Mouse (Mus musculus): ENCODE data around the gene Epn1. TPM values are rescaled to one million over a fixed set of nuclear protein-coding genes. Genes with fewer than 3 reads are reported as not detected.

Gene Epn1
- polyA plus RNA-seq, 1 experiment from 2014 or later: 54.5 TPM

DNA sequence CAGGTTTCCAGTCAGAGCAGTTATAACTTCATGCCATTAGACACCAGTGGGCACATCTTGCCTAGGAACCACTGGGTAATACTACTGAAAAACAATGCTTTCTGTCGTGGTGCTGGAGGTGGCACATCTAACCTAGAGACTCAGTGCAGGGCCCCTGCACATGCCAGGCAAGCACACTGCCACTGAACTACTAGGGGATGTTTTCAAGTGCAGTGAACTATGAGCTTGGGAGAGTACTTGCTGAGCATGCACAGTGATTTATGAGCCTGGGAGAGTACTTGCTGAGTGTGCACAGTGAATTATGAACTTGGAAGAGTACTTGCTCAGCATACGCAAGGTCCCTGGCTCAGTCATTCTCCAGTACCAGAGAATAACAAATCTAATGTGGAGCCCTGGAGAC, 22.5 kb downstream of the Epn1 start:
- no peak overlapping the region for H3K4me3 ChIP-seq (replicated peaks)
- H3K9ac ChIP-seq: no peak overlapping the region
- peaks cover 12% of the 10 kb centered on the region for H3K36me3 ChIP-seq
- no peak overlapping the region for H3K4me2 ChIP-seq
- no peaks in the 10 kb centered on the region for H3K9me3 ChIP-seq
- WGBS: 83% methylated on average over 2 of the region's 2 CpGs
- no peak overlapping the region for H3K27ac ChIP-seq
- no peak for ATAC-seq (ENCODE audit: insufficient read depth, low FRiP score, low read depth)
- H3K27me3 ChIP-seq (replicated peaks): no peaks in the 10 kb centered on the region
- no peaks in the 10 kb centered on the region for H3K4me1 ChIP-seq

- H3K27me3 ChIP-seq (replicated peaks): no peaks in the 10 kb centered on the region
- no peak overlapping the region for H3K4me3 ChIP-seq (replicated peaks)
- no peaks in the 10 kb centered on the region for H3K4me1 ChIP-seq
- H3K36me3 ChIP-seq: no peaks in the 10 kb centered on the region
- WGBS: 74% methylated on average over 4 of the region's 4 CpGs
- no peak overlapping the region for H3K9ac ChIP-seq
- H3K9me3 ChIP-seq: no peaks in the 10 kb centered on the region
- H3K27ac ChIP-seq: no peak overlapping the region
- H3K4me2 ChIP-seq: no peak overlapping the region
- ATAC-seq (ENCODE audit: insufficient read depth, low FRiP score, low read depth): no peak
Observed at GRCm38 (mm10) chr7:5108272-5108671, 28.2 kb downstream of the Epn1 start.

DNA sequence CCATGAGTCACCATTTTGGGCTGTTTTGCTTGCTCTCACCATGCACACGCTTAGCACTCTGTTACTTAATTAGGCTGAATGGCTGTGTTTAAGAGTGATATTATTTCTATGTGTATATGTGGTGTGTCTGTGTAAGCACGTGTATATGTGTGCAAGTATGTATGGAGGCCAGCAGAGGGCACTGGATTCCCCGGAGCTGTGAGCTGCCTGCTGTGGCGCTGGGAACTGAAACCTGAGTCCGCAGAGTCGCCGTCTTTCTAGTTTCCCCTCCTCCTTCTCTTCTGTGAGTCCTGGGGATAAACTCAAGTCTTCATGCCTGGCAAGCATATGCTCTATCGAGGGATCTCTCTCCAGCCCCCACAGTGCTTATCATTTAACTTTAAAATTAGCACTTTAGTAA, 29.3 kb downstream of the Epn1 start:
- Histone ChIP-seq H3K27me3 (replicated peaks) (no peaks in the 10 kb centered on the region), H3K9ac (no peak overlapping the region), H3K4me2 (no peak overlapping the region), H3K36me3 (no peaks in the 10 kb centered on the region), H3K27ac (no peak overlapping the region), H3K4me1 (no peaks in the 10 kb centered on the region), H3K9me3 (no peaks in the 10 kb centered on the region), H3K4me3 (replicated peaks) (no peak overlapping the region)
- 79% methylated on average over 8 of the region's 8 CpGs for WGBS
- ATAC-seq (ENCODE audit: insufficient read depth, low FRiP score, low read depth): no peak

DNA sequence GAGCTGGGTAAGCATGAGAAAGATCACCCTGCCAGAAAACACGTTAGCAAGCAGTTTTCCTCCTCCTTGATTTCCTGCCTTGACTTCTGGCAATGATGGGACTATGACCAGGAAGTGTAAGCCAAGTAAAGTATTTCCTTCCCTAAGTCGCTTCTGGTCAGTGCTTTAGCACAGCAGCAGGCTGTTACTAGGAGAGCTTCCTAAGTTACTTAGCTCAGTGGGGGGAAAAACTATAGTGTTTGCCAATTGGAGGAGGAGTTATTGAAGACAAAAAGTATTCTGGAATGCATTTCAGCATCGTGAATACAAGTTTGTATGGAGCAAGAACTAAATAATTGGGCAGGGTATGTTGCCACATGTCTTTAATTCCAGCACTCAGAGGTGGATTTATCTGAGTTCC, 32.7 kb downstream of the Epn1 start:
- Histone ChIP-seq H3K9me3 (no peaks in the 10 kb centered on the region), H3K27me3 (replicated peaks) (no peaks in the 10 kb centered on the region), H3K9ac (no peak overlapping the region), H3K4me3 (replicated peaks) (no peak overlapping the region), H3K4me1 (no peaks in the 10 kb centered on the region), H3K36me3 (no peaks in the 10 kb centered on the region), H3K4me2 (no peak overlapping the region), H3K27ac (no peak overlapping the region)
- no peak for ATAC-seq (ENCODE audit: insufficient read depth, low FRiP score, low read depth)
- 26% methylated on average over 3 of the region's 3 CpGs for WGBS

- Histone ChIP-seq H3K27me3 (replicated peaks) (no peaks in the 10 kb centered on the region), H3K27ac (no peak within 1 kb of the TSS), H3K4me3 (replicated peaks) (no peak within 1 kb of the TSS), H3K36me3 (no peaks in the 10 kb centered on the region), H3K9me3 (no peaks in the 10 kb centered on the region), H3K4me1 (no peaks in the 10 kb centered on the region), H3K9ac (no peak within 1 kb of the TSS), H3K4me2 (no peak within 1 kb of the TSS)
- ATAC-seq (ENCODE audit: insufficient read depth, low FRiP score, low read depth): no peak
- WGBS: 87% methylated on average over 3 of the region's 3 CpGs
Observed at GRCm38 (mm10) chr7:5116850-5117249, 36.8 kb downstream of the Epn1 start, which contains the start of gene Rfpl4. Gene Rfpl4, minus strand, starts transcription at chr7:5116950.

- no peaks in the 10 kb centered on the region for H3K9me3 ChIP-seq
- H3K27ac ChIP-seq: no peak overlapping the region
- no peaks in the 10 kb centered on the region for H3K36me3 ChIP-seq
- peak overlapping the region; percentile 61; the same call in 1 of the 2 replicates for H3K4me2 ChIP-seq
- H3K27me3 ChIP-seq (replicated peaks): no peaks in the 10 kb centered on the region
- no peak overlapping the region for H3K4me3 ChIP-seq (replicated peaks)
- 83% methylated on average over 8 of the region's 8 CpGs for WGBS
- no peaks in the 10 kb centered on the region for H3K4me1 ChIP-seq
- no peak for ATAC-seq (ENCODE audit: insufficient read depth, low FRiP score, low read depth)
- H3K9ac ChIP-seq: no peak overlapping the region
Observed at GRCm38 (mm10) chr7:5125078-5125477, 45.0 kb downstream of the Epn1 start.

GRCm38 (mm10) chr7:5125549-5126406, 45.7 kb downstream of the Epn1 start, which contains the start of gene Rasl2-9:
Gene Rasl2-9, minus strand, starts transcription at chr7:5125950.
- Histone ChIP-seq H3K4me2 (peak within 1 kb of the TSS; percentile 61), H3K27me3 (replicated peaks) (no peaks in the 10 kb centered on the region), H3K27ac (no peak within 1 kb of the TSS), H3K36me3 (no peaks in the 10 kb centered on the region), H3K9ac (no peak within 1 kb of the TSS), H3K4me3 (replicated peaks) (peak within 1 kb of the TSS; percentile 34), H3K9me3 (no peaks in the 10 kb centered on the region), H3K4me1 (no peaks in the 10 kb centered on the region)
- WGBS: 19% methylated on average over 42 of the region's 42 CpGs
- ATAC-seq (ENCODE audit: insufficient read depth, low FRiP score, low read depth): peak; percentile 76

Small RNAs within 50 kb of the gene (microRNA-seq; reads per million reads assigned to microRNA genes)
- gene Gm26217: not detected

Other genes starting within 250 kb of the Epn1 start
- gene Shisa7, start 235.5 kb upstream of the Epn1 start, polyA plus RNA-seq (2015; fragmentation: Nextera tagmentation; extraction: Ambion mirVana): 0.36 and 0.44 TPM in 2 replicates
- gene Isoc2b, start 210.0 kb upstream of the Epn1 start, polyA plus RNA-seq (2015; fragmentation: Nextera tagmentation; extraction: Ambion mirVana): 12.9 and 14.4 TPM in 2 replicates
- gene Isoc2a, start 203.1 kb upstream of the Epn1 start, polyA plus RNA-seq (2015; fragmentation: Nextera tagmentation; extraction: Ambion mirVana): 1.1 and 1.3 TPM in 2 replicates
- gene Gm36210, start 173.7 kb upstream of the Epn1 start, polyA plus RNA-seq (2015; fragmentation: Nextera tagmentation; extraction: Ambion mirVana): not detected in 2 replicates
- gene Zfp628, start 165.0 kb upstream of the Epn1 start, polyA plus RNA-seq (2015; fragmentation: Nextera tagmentation; extraction: Ambion mirVana): 3.3 TPM in 2 replicates
- gene Nat14, start 158.2 kb upstream of the Epn1 start, polyA plus RNA-seq (2015; fragmentation: Nextera tagmentation; extraction: Ambion mirVana): 4.3 and 4.5 TPM in 2 replicates
- gene Ssc5d, start 154.4 kb upstream of the Epn1 start, polyA plus RNA-seq (2015; fragmentation: Nextera tagmentation; extraction: Ambion mirVana): 2.1 and 3.5 TPM in 2 replicates
- 0.22 and 0.30 TPM in 2 replicates for gene Sbk2, start 115.8 kb upstream of the Epn1 start, polyA plus RNA-seq (2015; fragmentation: Nextera tagmentation; extraction: Ambion mirVana)
- not detected in 2 replicates for gene Sbk3, start 109.1 kb upstream of the Epn1 start, polyA plus RNA-seq (2015; fragmentation: Nextera tagmentation; extraction: Ambion mirVana)
- 32.2 and 34.1 TPM in 2 replicates for gene Zfp579, start 84.1 kb upstream of the Epn1 start, polyA plus RNA-seq (2015; fragmentation: Nextera tagmentation; extraction: Ambion mirVana)
- 16.0 and 16.4 TPM in 2 replicates for gene Zfp524, start 65.8 kb upstream of the Epn1 start, polyA plus RNA-seq (2015; fragmentation: Nextera tagmentation; extraction: Ambion mirVana)
- gene Fiz1, start 65.5 kb upstream of the Epn1 start, polyA plus RNA-seq (2015; fragmentation: Nextera tagmentation; extraction: Ambion mirVana): 40.6 and 43.0 TPM in 2 replicates
- gene Gm44973, start 64.7 kb upstream of the Epn1 start, polyA plus RNA-seq (2015; fragmentation: Nextera tagmentation; extraction: Ambion mirVana): 1.5 and 2.0 TPM in 2 replicates
- 5.5 and 7.7 TPM in 2 replicates for gene Zfp865, start 59.9 kb upstream of the Epn1 start, polyA plus RNA-seq (2015; fragmentation: Nextera tagmentation; extraction: Ambion mirVana)
- 19.2 and 20.8 TPM in 2 replicates for gene Ccdc106, start 59.7 kb upstream of the Epn1 start, polyA plus RNA-seq (2015; fragmentation: Nextera tagmentation; extraction: Ambion mirVana)
- not detected in 2 replicates for gene 4632433K11Rik, start 46.1 kb upstream of the Epn1 start, polyA plus RNA-seq (2015; fragmentation: Nextera tagmentation; extraction: Ambion mirVana)
- 5.4 and 6.0 TPM in 2 replicates for gene Zfp784, start 41.8 kb upstream of the Epn1 start, polyA plus RNA-seq (2015; fragmentation: Nextera tagmentation; extraction: Ambion mirVana)
- 27.7 and 28.6 TPM in 2 replicates for gene Zfp580, start 28.7 kb upstream of the Epn1 start, polyA plus RNA-seq (2015; fragmentation: Nextera tagmentation; extraction: Ambion mirVana)
- gene U2af2, start 18.1 kb upstream of the Epn1 start, polyA plus RNA-seq (2015; fragmentation: Nextera tagmentation; extraction: Ambion mirVana): 118 and 124 TPM in 2 replicates
- not detected in 2 replicates for gene Rfpl4, start 36.7 kb downstream of the Epn1 start, polyA plus RNA-seq (2015; fragmentation: Nextera tagmentation; extraction: Ambion mirVana)
- 0.30 and 0.55 TPM in 2 replicates for gene Rasl2-9, start 45.7 kb downstream of the Epn1 start, polyA plus RNA-seq (2015; fragmentation: Nextera tagmentation; extraction: Ambion mirVana)
- gene Vmn1r55, start 69.4 kb downstream of the Epn1 start, polyA plus RNA-seq (2015; fragmentation: Nextera tagmentation; extraction: Ambion mirVana): 0.01 TPM in 1 of 2 replicates, not detected in the other
- not detected in 2 replicates for gene Vmn1r56, start 116.5 kb downstream of the Epn1 start, polyA plus RNA-seq (2015; fragmentation: Nextera tagmentation; extraction: Ambion mirVana)
- not detected in 2 replicates for gene Vmn1r57, start 138.3 kb downstream of the Epn1 start, polyA plus RNA-seq (2015; fragmentation: Nextera tagmentation; extraction: Ambion mirVana)